Mouse (Mus musculus) midbrain, embryonic 11.5 days (tissue): ENCODE results near the gene Pigu. TPM values are rescaled to one million over a fixed set of nuclear protein-coding genes. Genes with fewer than 3 reads are reported as not detected.

Experiments
- ATAC-seq: fragments of 200-750 bp; cut with Nextera tagmentation; 2 replicates; pipeline ENCODE4 v1.8.0; 2017; ENCODE audit warnings: moderate TSS enrichment, moderate library complexity; ENCODE audit not compliant: low FRiP score
- DNase-seq: peaks from one replicate; pipeline ENCODE4 v3.0.0; 2015; ENCODE audit warnings: low spot score; ENCODE audit errors: missing footprints
- H3K27ac ChIP-seq: fragments of 300-500 bp; sonication (generic); 2 replicates; pipeline ENCODE4 v1.5.1; 2014; ENCODE audit warnings: low read depth, low read length
- H3K27me3 ChIP-seq: fragments of 300-500 bp; sonication (generic); 2 replicates; pipeline ENCODE4 v1.6.1; 2014; ENCODE audit warnings: mild to moderate bottlenecking, low read length, moderate library complexity, mixed read lengths; ENCODE audit not compliant: control insufficient read depth, insufficient read depth
- H3K36me3 ChIP-seq: fragments of 300-500 bp; sonication (generic); 2 replicates; pipeline ENCODE4 v1.6.1; 2014; ENCODE audit warnings: mild to moderate bottlenecking, low read length, moderate library complexity, mixed read lengths; ENCODE audit not compliant: control insufficient read depth, insufficient read depth
- H3K4me1 ChIP-seq: fragments of 300-500 bp; sonication (generic); 2 replicates; pipeline ENCODE4 v1.6.1; 2014; ENCODE audit warnings: low read length; ENCODE audit not compliant: control insufficient read depth, insufficient read depth
- H3K4me2 ChIP-seq: fragments of 300-500 bp; sonication (generic); 2 replicates; pipeline ENCODE4 v1.6.1; 2014; ENCODE audit warnings: mild to moderate bottlenecking, moderate library complexity
- H3K4me3 ChIP-seq: fragments of 300-500 bp; sonication (generic); 2 replicates; pipeline ENCODE4 v1.5.1; 2014; ENCODE audit warnings: low read depth, low read length
- H3K9ac ChIP-seq: fragments of 300-500 bp; sonication (generic); 2 replicates; pipeline ENCODE4 v1.6.1; 2014; ENCODE audit warnings: low read length
- H3K9me3 ChIP-seq: fragments of 300-500 bp; sonication (generic); 2 replicates; pipeline ENCODE4 v1.6.1; 2016; ENCODE audit warnings: low read length; ENCODE audit not compliant: control insufficient read depth
- WGBS: fragments of 180-500 bp; shearing (Covaris S2); extraction: QIAGEN DNeasy Blood & Tissue Kit; methylation state at CpG from one replicate; pipeline ENCODE4 v1.1.7; 2014; 5-methylcytosine and 5-hydroxymethylcytosine counted together
- polyA plus RNA-seq: library from polyadenylated mRNA; unstranded; fragments of >200 nt; fragmentation: Nextera tagmentation; extraction: Ambion mirVana; gene quantifications from 2 replicates; pipeline ENCODE4 v1.2.1, GENCODE M21; 2014

The Pigu gene
- polyA plus RNA-seq, 1 experiment from 2014 or later = 52.8 TPM

- no peaks in the 10 kb centered on the region for H3K36me3 ChIP-seq
These were observed 81.0 kb downstream of the Pigu start, which contains the start of gene Map1lc3a for GRCm38 (mm10) chr2:155276195-155276594. Gene Map1lc3a, plus strand, starts transcription at chr2:155276297.

GRCm38 (mm10) chr2:155273603-155274002, 83.6 kb downstream of the Pigu start:
- 88% methylated on average over 8 of the region's 8 CpGs for WGBS

More at GRCm38 (mm10) chr2:155276195-155276594, 81.0 kb downstream of the Pigu start, which contains the start of gene Map1lc3a:
- Histone ChIP-seq H3K4me3 (peak within 1 kb of the TSS; percentile 90), H3K27ac (no peak within 1 kb of the TSS), H3K9ac (peak within 1 kb of the TSS; percentile 84), H3K9me3 (no peaks in the 10 kb centered on the region), H3K4me1 (peaks cover 7% of the 10 kb centered on the region), H3K4me2 (peak within 1 kb of the TSS; percentile 73), H3K27me3 (no peaks in the 10 kb centered on the region)
- peak; percentile 91 for ATAC-seq
- 2% methylated on average over 47 of the region's 47 CpGs for WGBS
- peak; percentile 99 for DNase-seq

GRCm38 (mm10) chr2:155272396-155273170, 84.6 kb downstream of the Pigu start:
- Histone ChIP-seq H3K9ac (no peak overlapping the region), H3K4me1 (peaks cover 7% of the 10 kb centered on the region), H3K27ac (no peak overlapping the region), H3K36me3 (no peaks in the 10 kb centered on the region), H3K4me3 (no peak overlapping the region), H3K27me3 (no peaks in the 10 kb centered on the region), H3K4me2 (no peak overlapping the region), H3K9me3 (no peaks in the 10 kb centered on the region)
- no peak for ATAC-seq
- WGBS = 81% methylated on average over 10 of the region's 10 CpGs
- peak; percentile 70 for DNase-seq

More at GRCm38 (mm10) chr2:155273603-155274002, 83.6 kb downstream of the Pigu start:
- no peaks in the 10 kb centered on the region for H3K27me3 ChIP-seq
- H3K27ac ChIP-seq = no peak overlapping the region
- H3K9ac ChIP-seq = no peak overlapping the region
- H3K4me1 ChIP-seq = peaks cover 7% of the 10 kb centered on the region
- DNase-seq = peak; percentile 60
- no peak overlapping the region for H3K4me3 ChIP-seq
- no peak overlapping the region for H3K4me2 ChIP-seq
- H3K36me3 ChIP-seq = no peaks in the 10 kb centered on the region
- H3K9me3 ChIP-seq = no peaks in the 10 kb centered on the region
- no peak for ATAC-seq

- H3K4me2 ChIP-seq = no peak overlapping the region
- DNase-seq = peak; percentile 79
- 83% methylated on average over 6 of the region's 6 CpGs for WGBS
These were observed 85.3 kb downstream of the Pigu start for GRCm38 (mm10) chr2:155271957-155272356.

GRCm38 (mm10) chr2:155266896-155267295, 90.3 kb downstream of the Pigu start:
- no peak overlapping the region for H3K4me2 ChIP-seq
- H3K36me3 ChIP-seq = no peaks in the 10 kb centered on the region
- no peak overlapping the region for H3K27ac ChIP-seq
- no peaks in the 10 kb centered on the region for H3K9me3 ChIP-seq
- DNase-seq = no peak
- no peaks in the 10 kb centered on the region for H3K4me1 ChIP-seq
- H3K4me3 ChIP-seq = no peak overlapping the region
- no peak for ATAC-seq
- no peaks in the 10 kb centered on the region for H3K27me3 ChIP-seq
- 84% methylated on average over 5 of the region's 5 CpGs for WGBS
- no peak overlapping the region for H3K9ac ChIP-seq

More at GRCm38 (mm10) chr2:155271957-155272356, 85.3 kb downstream of the Pigu start:
- no peaks in the 10 kb centered on the region for H3K36me3 ChIP-seq
- H3K27me3 ChIP-seq = no peaks in the 10 kb centered on the region
- H3K27ac ChIP-seq = no peak overlapping the region
- no peak overlapping the region for H3K9ac ChIP-seq
- ATAC-seq = no peak
- H3K4me3 ChIP-seq = no peak overlapping the region
- H3K9me3 ChIP-seq = no peaks in the 10 kb centered on the region
- peaks cover 2% of the 10 kb centered on the region; the same call in 1 of the 2 replicates for H3K4me1 ChIP-seq

- no peak overlapping the region for H3K9ac ChIP-seq
- no peaks in the 10 kb centered on the region for H3K4me1 ChIP-seq
- H3K36me3 ChIP-seq = no peaks in the 10 kb centered on the region
- H3K9me3 ChIP-seq = no peaks in the 10 kb centered on the region
- WGBS = 91% methylated on average over 6 of the region's 6 CpGs
- ATAC-seq (no peak), DNase-seq (peak; percentile 60)
- no peak overlapping the region for H3K4me2 ChIP-seq
- no peaks in the 10 kb centered on the region for H3K27me3 ChIP-seq
- no peak overlapping the region for H3K4me3 ChIP-seq
- H3K27ac ChIP-seq = no peak overlapping the region
These were observed 91.7 kb downstream of the Pigu start for GRCm38 (mm10) chr2:155265526-155265925.

GRCm38 (mm10) chr2:155249588-155249987, 107.6 kb downstream of the Pigu start:
- no peak for DNase-seq
- peaks cover 42% of the 10 kb centered on the region for H3K36me3 ChIP-seq
- H3K4me2 ChIP-seq = no peak overlapping the region
- no peaks in the 10 kb centered on the region for H3K4me1 ChIP-seq
- H3K4me3 ChIP-seq = no peak overlapping the region
- no peaks in the 10 kb centered on the region for H3K27me3 ChIP-seq
- no peak overlapping the region for H3K27ac ChIP-seq
- WGBS = 93% methylated on average over 5 of the region's 5 CpGs
- no peaks in the 10 kb centered on the region for H3K9me3 ChIP-seq
- no peak overlapping the region for H3K9ac ChIP-seq
- no peak for ATAC-seq

- Histone ChIP-seq H3K27me3 (no peaks in the 10 kb centered on the region), H3K27ac (no peak overlapping the region), H3K4me3 (no peak overlapping the region), H3K4me2 (no peak overlapping the region), H3K36me3 (peaks cover 45% of the 10 kb centered on the region), H3K4me1 (no peaks in the 10 kb centered on the region), H3K9me3 (no peaks in the 10 kb centered on the region), H3K9ac (no peak overlapping the region)
- DNase-seq (no peak), ATAC-seq (no peak)
- 82% methylated on average over 2 of the region's 2 CpGs for WGBS
These were observed 108.5 kb downstream of the Pigu start for GRCm38 (mm10) chr2:155248718-155249117.

GRCm38 (mm10) chr2:155248206-155248605, 109.0 kb downstream of the Pigu start:
- Histone ChIP-seq H3K4me1 (no peaks in the 10 kb centered on the region), H3K36me3 (peaks cover 46% of the 10 kb centered on the region), H3K4me3 (no peak overlapping the region), H3K9ac (no peak overlapping the region), H3K9me3 (no peaks in the 10 kb centered on the region), H3K4me2 (no peak overlapping the region), H3K27me3 (no peaks in the 10 kb centered on the region), H3K27ac (no peak overlapping the region)
- no peak for DNase-seq
- 93% methylated on average over 1 of the region's 1 CpGs for WGBS
- ATAC-seq = no peak
